23 mouse cellular contexts compared by ENCODE assay signal in genomic region chrX:12866176-12866575, GRCm38 (mm10).
"Had no signal": no experiment of that assay in that cellular context is flagged by ENCODE, and none has a peak within 500 bp of the region (broad histone marks: within the 10 kb centered on the region; RNA-seq: fewer than 3 reads in every experiment).

No protein-coding gene starts in this region.

- H3K4me2 ChIP-seq: kidney, embryonic 15.5 days; limb, embryonic 13.5 days; lung, embryonic 15.5 days; midbrain, embryonic 13.5 days; neural tube, embryonic 13.5 days had no signal

- H3K36me3 ChIP-seq: kidney, embryonic 15.5 days; limb, embryonic 10.5 days; limb, embryonic 13.5 days; liver, embryonic 12.5 days; liver, embryonic 15.5 days; lung, embryonic 15.5 days; midbrain, embryonic 10.5 days; midbrain, embryonic 13.5 days; neural tube, embryonic 13.5 days had no signal

- H3K9me3 ChIP-seq: kidney, embryonic 15.5 days; limb, embryonic 10.5 days; limb, embryonic 13.5 days; liver, embryonic 12.5 days; liver, embryonic 15.5 days; lung, embryonic 15.5 days; megakaryocyte, embryonic 14.5 days; midbrain, embryonic 10.5 days; midbrain, embryonic 13.5 days; neural tube, embryonic 13.5 days had no signal

- H3K4me1 ChIP-seq: kidney, embryonic 15.5 days; limb, embryonic 10.5 days; limb, embryonic 13.5 days; lung, embryonic 15.5 days; megakaryocyte, embryonic 14.5 days; midbrain, embryonic 10.5 days; midbrain, embryonic 13.5 days; neural tube, embryonic 13.5 days had no signal

- H3K4me3 ChIP-seq: kidney, embryonic 15.5 days; limb, embryonic 10.5 days; limb, embryonic 13.5 days; liver, embryonic 12.5 days; liver, embryonic 15.5 days; lung, embryonic 15.5 days; megakaryocyte, embryonic 14.5 days; midbrain, embryonic 10.5 days; midbrain, embryonic 13.5 days; myocyte; neural tube, embryonic 13.5 days had no signal

- DNase-seq: kidney, adult 8-10 months; kidney, postnatal 10 days; kidney, postnatal 36 days; liver; lung, adult 18-20 months; lung, postnatal 10 days; lung, postnatal 36 days; retina, postnatal 1 day; right cerebral cortex, postnatal 25 days; thymus, postnatal 25 days had no signal

- H3K27ac ChIP-seq: kidney, embryonic 15.5 days; limb, embryonic 10.5 days; limb, embryonic 13.5 days; liver, embryonic 12.5 days; liver, embryonic 15.5 days; lung, embryonic 15.5 days; midbrain, embryonic 10.5 days; midbrain, embryonic 13.5 days; neural tube, embryonic 13.5 days; stomach, postnatal 0 days had no signal

- ATAC-seq: liver, embryonic 12.5 days; midbrain, embryonic 13.5 days; midbrain, embryonic 16.5 days had no signal

- H3K27me3 ChIP-seq: kidney, embryonic 15.5 days; limb, embryonic 13.5 days; liver, embryonic 12.5 days; liver, embryonic 15.5 days; lung, embryonic 15.5 days; midbrain, embryonic 13.5 days; neural tube, embryonic 13.5 days had no signal

- H3K9ac ChIP-seq: kidney, embryonic 15.5 days; limb, embryonic 13.5 days; liver, embryonic 12.5 days; liver, embryonic 15.5 days; lung, embryonic 15.5 days; midbrain, embryonic 13.5 days; neural tube, embryonic 13.5 days had no signal
